Mouse (Mus musculus) kidney, adult 9 months (tissue): ENCODE results near the gene Arpc5.
"Not testable (repeated sequence)": the region's sequence is repeated elsewhere in the genome, so short reads cannot be mapped to it uniquely, and the experiment has no call there.

Experiments used
- DNase-seq: peaks from one replicate; pipeline ENCODE4 v3.0.0; 2022

Arpc5 gene

GRCm38 (mm10) chr1:152766032-152766772 is at the start of gene Arpc5, which contains the start of gene Rgl1:
Gene Arpc5, plus strand, starts transcription at chr1:152766542.
Gene Rgl1, minus strand, starts transcription at chr1:152766351.
- peak; percentile 97 for DNase-seq

GRCm38 (mm10) chr1:152717329-152717728 is 49.0 kb upstream of the Arpc5 start:
- DNase-seq: no peak

- no peak for DNase-seq
These were observed 48.1 kb upstream of the Arpc5 start for GRCm38 (mm10) chr1:152718200-152718599.

GRCm38 (mm10) chr1:152720969-152721368 is 45.4 kb upstream of the Arpc5 start:
- DNase-seq: no peak

GRCm38 (mm10) chr1:152721535-152722198 is 44.7 kb upstream of the Arpc5 start:
- no peak for DNase-seq

GRCm38 (mm10) chr1:152724286-152724685 is 42.1 kb upstream of the Arpc5 start:
- peak; percentile 39 for DNase-seq

GRCm38 (mm10) chr1:152726095-152726494 is 40.2 kb upstream of the Arpc5 start:
- DNase-seq: no peak

GRCm38 (mm10) chr1:152727604-152728236 is 38.6 kb upstream of the Arpc5 start:
- peak; percentile 19 for DNase-seq

GRCm38 (mm10) chr1:152738793-152739192 is 27.5 kb upstream of the Arpc5 start:
- no peak for DNase-seq

GRCm38 (mm10) chr1:152739374-152739773 is 27.0 kb upstream of the Arpc5 start:
- no peak for DNase-seq

- peak; percentile 29 for DNase-seq
These were observed 23.1 kb upstream of the Arpc5 start for GRCm38 (mm10) chr1:152743095-152743826.

GRCm38 (mm10) chr1:152746426-152746825 is 19.9 kb upstream of the Arpc5 start:
- DNase-seq: peak; percentile 91

- no peak for DNase-seq
These were observed 17.1 kb upstream of the Arpc5 start for GRCm38 (mm10) chr1:152749276-152749675.

GRCm38 (mm10) chr1:152750312-152750965 is 15.9 kb upstream of the Arpc5 start, which contains the start of gene Apobec4:
Gene Apobec4, plus strand, starts transcription at chr1:152750551.
- DNase-seq: peak; percentile 49

- DNase-seq: no peak
These were observed 4.6 kb upstream of the Arpc5 start for GRCm38 (mm10) chr1:152761791-152762190.

- peak; percentile 31 for DNase-seq
These were observed 734 bp downstream of the Arpc5 start for GRCm38 (mm10) chr1:152766804-152767748.

- peak; percentile 91 for DNase-seq
These were observed 1.6 kb downstream of the Arpc5 start for GRCm38 (mm10) chr1:152767749-152768488.

- DNase-seq: no peak
These were observed 4.7 kb downstream of the Arpc5 start for GRCm38 (mm10) chr1:152771016-152771415.

- not testable (repeated sequence) for DNase-seq
These were observed 8.3 kb downstream of the Arpc5 start for GRCm38 (mm10) chr1:152774601-152775000.

- DNase-seq: peak; percentile 83
These were observed 12.9 kb downstream of the Arpc5 start for GRCm38 (mm10) chr1:152779071-152779737.
